Mouse (Mus musculus) midbrain, embryonic 12.5 days (tissue): ENCODE measurements around the gene Proser3. TPM values are rescaled to one million over a fixed set of nuclear protein-coding genes. Genes with fewer than 3 reads are reported as not detected.

ENCODE experiments used
- ATAC-seq: fragments of 200-750 bp; cut with Nextera tagmentation; 2 replicates; pipeline ENCODE4 v1.8.0; 2017; ENCODE audit warnings: low read depth, moderate TSS enrichment, moderate library complexity; ENCODE audit not compliant: low FRiP score
- H3K27ac ChIP-seq: fragments of 300-500 bp; sonication (generic); replicated peaks from 2 replicates; pipeline ENCODE4 v1.5.1; 2016; ENCODE audit warnings: mild to moderate bottlenecking
- H3K27me3 ChIP-seq: fragments of 300-500 bp; sonication (generic); 2 replicates; pipeline ENCODE4 v1.6.1; 2016; ENCODE audit warnings: mild to moderate bottlenecking
- H3K36me3 ChIP-seq: fragments of 300-500 bp; sonication (generic); 2 replicates; pipeline ENCODE4 v1.6.1; 2016
- H3K4me1 ChIP-seq: fragments of 300-500 bp; sonication (generic); 2 replicates; pipeline ENCODE4 v1.6.1; 2016
- H3K4me2 ChIP-seq: fragments of 300-500 bp; sonication (generic); replicated peaks from 2 replicates; pipeline ENCODE4 v1.6.1; 2016; ENCODE audit warnings: mild to moderate bottlenecking, moderate library complexity
- H3K4me3 ChIP-seq: fragments of 300-500 bp; sonication (generic); 2 replicates; pipeline ENCODE4 v1.5.1; 2016; ENCODE audit warnings: mild to moderate bottlenecking
- H3K9ac ChIP-seq: fragments of 300-500 bp; sonication (generic); replicated peaks from 2 replicates; pipeline ENCODE4 v1.6.1; 2016; ENCODE audit warnings: mild to moderate bottlenecking, moderate library complexity
- H3K9me3 ChIP-seq: fragments of 300-500 bp; sonication (generic); 2 replicates; pipeline ENCODE4 v1.6.1; 2016; ENCODE audit warnings: mild to moderate bottlenecking
- WGBS: fragments of 180-500 bp; shearing (Covaris S2); methylation state at CpG from one replicate; pipeline ENCODE4 v1.1.7; 2016; 5-methylcytosine and 5-hydroxymethylcytosine counted together
- polyA plus RNA-seq: library from polyadenylated mRNA; unstranded; fragments of >200 nt; fragmentation: Nextera tagmentation; extraction: Ambion mirVana; gene quantifications from 2 replicates; pipeline ENCODE4 v1.2.1, GENCODE M21; 2016

Gene Proser3
- polyA plus RNA-seq, 1 experiment from 2014 or later, result 15.1 TPM

- no peak overlapping the region for H3K4me3 ChIP-seq
- whole genome bisulfite sequencing, result 93% methylated on average over 18 of the region's 18 CpGs
- peaks cover 32% of the 10 kb centered on the region for H3K4me1 ChIP-seq
- H3K9ac ChIP-seq, result no peak overlapping the region
- H3K36me3 ChIP-seq, result peaks cover 34% of the 10 kb centered on the region
- no peak for ATAC-seq
- no peaks in the 10 kb centered on the region for H3K9me3 ChIP-seq
- H3K27ac ChIP-seq, result no peak overlapping the region
- peaks cover 10% of the 10 kb centered on the region; the same call in 1 of the 2 replicates for H3K27me3 ChIP-seq
- H3K4me2 ChIP-seq, result no peak overlapping the region
Observed at GRCm38 (mm10) chr7:30556894-30557536, 4.9 kb upstream of the Proser3 start.

GRCm38 (mm10) chr7:30553810-30554584 is 1.9 kb upstream of the Proser3 start:
- H3K4me3 ChIP-seq, result peak overlapping the region; percentile 70

GRCm38 (mm10) chr7:30553021-30553589 is 1.0 kb upstream of the Proser3 start:
- WGBS, result 9% methylated on average over 23 of the region's 23 CpGs
- peaks cover 45% of the 10 kb centered on the region for H3K36me3 ChIP-seq
- H3K9me3 ChIP-seq, result no peaks in the 10 kb centered on the region
- peak overlapping the region; percentile 89 for H3K4me2 ChIP-seq
- peak overlapping the region; percentile 51 for H3K9ac ChIP-seq
- ATAC-seq, result no peak
- peaks cover 19% of the 10 kb centered on the region for H3K4me1 ChIP-seq
- H3K4me3 ChIP-seq, result peak overlapping the region; percentile 70
- peak overlapping the region; percentile 66; the same call in 1 of the 2 replicates for H3K27ac ChIP-seq
- peaks cover 10% of the 10 kb centered on the region; the same call in 1 of the 2 replicates for H3K27me3 ChIP-seq

More at GRCm38 (mm10) chr7:30553810-30554584, 1.9 kb upstream of the Proser3 start:
- no peak overlapping the region for H3K27ac ChIP-seq
- ATAC-seq, result no peak
- no peak overlapping the region; the same call in 1 of the 2 replicates for H3K9ac ChIP-seq
- H3K9me3 ChIP-seq, result no peaks in the 10 kb centered on the region
- H3K4me2 ChIP-seq, result peak overlapping the region; percentile 89
- H3K27me3 ChIP-seq, result peaks cover 10% of the 10 kb centered on the region; the same call in 1 of the 2 replicates
- H3K4me1 ChIP-seq, result peaks cover 28% of the 10 kb centered on the region
- H3K36me3 ChIP-seq, result peaks cover 37% of the 10 kb centered on the region
- WGBS, result 88% methylated on average over 22 of the region's 22 CpGs

- Histone ChIP-seq H3K4me2 (peak overlapping the region; percentile 89), H3K9me3 (no peaks in the 10 kb centered on the region), H3K27ac (peak overlapping the region; percentile 91), H3K4me3 (peak overlapping the region; percentile 70), H3K9ac (peak overlapping the region; percentile 61), H3K27me3 (peaks cover 10% of the 10 kb centered on the region; the same call in 1 of the 2 replicates), H3K4me1 (peaks cover 16% of the 10 kb centered on the region), H3K36me3 (peaks cover 41% of the 10 kb centered on the region)
- 2% methylated on average over 10 of the region's 10 CpGs for WGBS
- peak; percentile 64 for ATAC-seq
Observed at GRCm38 (mm10) chr7:30551445-30552101, 526 bp downstream of the Proser3 start.

GRCm38 (mm10) chr7:30550603-30551002 is 1.5 kb downstream of the Proser3 start:
- H3K4me2 ChIP-seq, result no peak overlapping the region
- peaks cover 16% of the 10 kb centered on the region for H3K4me1 ChIP-seq
- 100% methylated on average over 1 of the region's 1 CpGs for WGBS
- no peaks in the 10 kb centered on the region for H3K9me3 ChIP-seq
- no peak overlapping the region for H3K4me3 ChIP-seq
- H3K27ac ChIP-seq, result no peak overlapping the region
- peaks cover 40% of the 10 kb centered on the region for H3K36me3 ChIP-seq
- peaks cover 10% of the 10 kb centered on the region; the same call in 1 of the 2 replicates for H3K27me3 ChIP-seq
- ATAC-seq, result no peak
- no peak overlapping the region for H3K9ac ChIP-seq

GRCm38 (mm10) chr7:30549880-30550279 is 2.2 kb downstream of the Proser3 start:
- peaks cover 33% of the 10 kb centered on the region; the same call in 1 of the 2 replicates for H3K36me3 ChIP-seq
- H3K9me3 ChIP-seq, result no peaks in the 10 kb centered on the region
- H3K4me2 ChIP-seq, result no peak overlapping the region
- 93% methylated on average over 2 of the region's 2 CpGs for WGBS
- no peak overlapping the region for H3K4me3 ChIP-seq
- ATAC-seq, result no peak
- peaks cover 10% of the 10 kb centered on the region; the same call in 1 of the 2 replicates for H3K27me3 ChIP-seq
- no peak overlapping the region for H3K27ac ChIP-seq
- peaks cover 16% of the 10 kb centered on the region for H3K4me1 ChIP-seq
- H3K9ac ChIP-seq, result no peak overlapping the region

- WGBS, result 96% methylated on average over 2 of the region's 2 CpGs
- Histone ChIP-seq H3K27ac (no peak overlapping the region), H3K4me1 (no peaks in the 10 kb centered on the region), H3K4me2 (no peak overlapping the region), H3K9me3 (no peaks in the 10 kb centered on the region), H3K36me3 (peaks cover 63% of the 10 kb centered on the region), H3K27me3 (no peaks in the 10 kb centered on the region), H3K4me3 (no peak overlapping the region), H3K9ac (no peak overlapping the region; the same call in 1 of the 2 replicates)
- no peak for ATAC-seq
Observed at GRCm38 (mm10) chr7:30544327-30544726, 7.8 kb downstream of the Proser3 start.

GRCm38 (mm10) chr7:30540572-30540971 is 11.5 kb downstream of the Proser3 start:
- Histone ChIP-seq H3K36me3 (peaks cover 50% of the 10 kb centered on the region), H3K9ac (no peak overlapping the region), H3K27ac (no peak overlapping the region), H3K4me1 (peaks cover 5% of the 10 kb centered on the region), H3K4me3 (no peak overlapping the region), H3K27me3 (no peaks in the 10 kb centered on the region), H3K9me3 (no peaks in the 10 kb centered on the region), H3K4me2 (no peak overlapping the region)
- ATAC-seq, result no peak
- WGBS, result 89% methylated on average over 7 of the region's 7 CpGs

GRCm38 (mm10) chr7:30534633-30535577 is 17.2 kb downstream of the Proser3 start, which contains the start of gene Arhgap33:
TSS of gene Arhgap33 (minus strand) at chr7:30535060.
- H3K9me3 ChIP-seq, result no peaks in the 10 kb centered on the region
- H3K36me3 ChIP-seq, result peaks cover 47% of the 10 kb centered on the region
- H3K4me2 ChIP-seq, result peak within 1 kb of the TSS; percentile 79
- whole genome bisulfite sequencing, result under 1% methylated on average over 76 of the region's 84 CpGs
- ATAC-seq, result peak; percentile 91
- peak within 1 kb of the TSS; percentile 82 for H3K4me3 ChIP-seq
- H3K27ac ChIP-seq, result peak within 1 kb of the TSS; percentile 88
- H3K9ac ChIP-seq, result peak within 1 kb of the TSS; percentile 91
- peaks cover 35% of the 10 kb centered on the region for H3K4me1 ChIP-seq
- no peaks in the 10 kb centered on the region for H3K27me3 ChIP-seq

GRCm38 (mm10) chr7:30533941-30534632 is 18.0 kb downstream of the Proser3 start:
- Histone ChIP-seq H3K4me1 (peaks cover 35% of the 10 kb centered on the region), H3K27me3 (no peaks in the 10 kb centered on the region), H3K4me2 (peak overlapping the region; percentile 79), H3K4me3 (peak overlapping the region; percentile 82), H3K27ac (peak overlapping the region; percentile 88), H3K9me3 (no peaks in the 10 kb centered on the region), H3K36me3 (peaks cover 48% of the 10 kb centered on the region), H3K9ac (peak overlapping the region; percentile 91)
- ATAC-seq, result peak; percentile 29
- 5% methylated on average over 26 of the region's 26 CpGs for WGBS
